Mouse (Mus musculus): ENCODE measurements around the gene Scaf11. TPM values are rescaled to one million over a fixed set of nuclear protein-coding genes. Genes with fewer than 3 reads are reported as not detected.

Scaf11 gene
- polyA plus RNA-seq, 1 experiment from 2014 or later = 95.8 TPM

DNA sequence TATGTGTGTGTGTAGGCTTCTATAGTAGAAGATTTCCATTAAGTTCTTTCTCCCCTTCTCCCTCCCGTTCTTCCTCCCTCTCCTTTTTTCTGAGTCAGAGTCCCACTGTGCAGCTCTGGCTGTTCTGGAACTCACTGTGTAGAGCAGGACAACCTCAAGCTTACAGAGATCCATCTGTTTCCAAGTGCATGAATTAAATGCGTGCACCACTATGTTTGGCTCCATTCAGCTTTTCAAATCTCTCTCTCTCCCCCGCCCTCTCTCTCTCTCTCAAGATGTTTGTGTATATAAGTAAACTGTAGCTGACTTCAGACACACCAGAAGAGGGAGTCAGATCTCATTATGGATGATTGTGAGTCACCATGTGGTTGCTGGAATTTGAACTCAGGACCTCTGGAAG is 20.2 kb upstream of the Scaf11 start:
- Histone ChIP-seq H3K4me3 (replicated peaks) (no peak overlapping the region), H3K9ac (no peak overlapping the region), H3K27me3 (no peaks in the 10 kb centered on the region), H3K9me3 (no peaks in the 10 kb centered on the region), H3K4me2 (no peak overlapping the region), H3K4me1 (no peaks in the 10 kb centered on the region), H3K27ac (no peak overlapping the region), H3K36me3 (replicated peaks) (no peaks in the 10 kb centered on the region)
- 75% methylated on average over 3 of the region's 3 CpGs for WGBS
- no peak for ATAC-seq (ENCODE audit: low FRiP score)

DNA sequence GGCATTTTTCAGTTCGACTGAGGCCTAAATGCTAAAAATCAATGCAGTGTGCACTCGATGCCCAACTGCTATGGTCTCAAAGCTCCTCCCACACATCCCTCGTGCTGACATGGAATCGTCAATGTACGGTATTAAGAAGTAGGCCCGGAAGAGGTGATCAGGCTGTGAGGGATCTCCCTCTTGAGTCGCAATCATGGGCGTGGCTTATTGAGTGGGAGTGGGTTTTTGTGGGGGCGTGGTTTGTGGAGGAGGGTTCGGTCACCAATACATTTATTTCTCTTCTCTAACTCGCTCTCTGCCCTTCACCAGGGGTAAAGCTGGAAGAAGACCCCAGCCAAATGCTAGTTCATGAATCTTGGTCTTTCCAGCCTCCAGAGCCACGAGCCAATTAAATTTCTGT is 17.4 kb upstream of the Scaf11 start:
- no peaks in the 10 kb centered on the region for H3K36me3 ChIP-seq (replicated peaks)
- H3K4me2 ChIP-seq = no peak overlapping the region
- H3K27ac ChIP-seq = no peak overlapping the region
- H3K9ac ChIP-seq = no peak overlapping the region
- no peaks in the 10 kb centered on the region for H3K27me3 ChIP-seq
- WGBS = 86% methylated on average over 12 of the region's 12 CpGs
- H3K4me3 ChIP-seq (replicated peaks) = no peak overlapping the region
- H3K9me3 ChIP-seq = no peaks in the 10 kb centered on the region
- no peak for ATAC-seq (ENCODE audit: low FRiP score)
- H3K4me1 ChIP-seq = no peaks in the 10 kb centered on the region

DNA sequence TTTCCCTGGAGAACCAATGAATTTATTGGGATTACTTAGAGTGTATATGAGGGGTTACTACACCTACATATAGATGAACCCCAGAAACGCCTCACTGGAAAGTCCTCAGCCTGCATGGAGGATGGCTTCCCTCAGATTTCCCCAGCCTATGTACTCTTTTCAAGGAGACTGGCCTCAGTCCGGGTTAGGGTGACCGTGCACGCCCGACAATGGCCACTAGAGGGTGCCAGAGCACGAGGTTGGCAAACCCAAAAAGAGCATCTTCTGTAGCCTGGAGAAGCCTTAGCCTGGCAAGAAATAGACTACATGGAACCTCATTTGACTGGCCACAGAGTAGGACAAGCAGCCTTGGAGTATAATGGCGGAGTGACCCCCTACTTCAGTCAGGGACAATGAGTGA is 15.7 kb upstream of the Scaf11 start:
- H3K36me3 ChIP-seq (replicated peaks) = no peaks in the 10 kb centered on the region
- 7% methylated on average over 7 of the region's 7 CpGs for WGBS
- no peak overlapping the region for H3K9ac ChIP-seq
- H3K4me1 ChIP-seq = no peaks in the 10 kb centered on the region
- H3K9me3 ChIP-seq = no peaks in the 10 kb centered on the region
- no peak overlapping the region for H3K4me2 ChIP-seq
- no peaks in the 10 kb centered on the region for H3K27me3 ChIP-seq
- no peak overlapping the region for H3K27ac ChIP-seq
- peak; percentile 57 for ATAC-seq (ENCODE audit: low FRiP score)
- H3K4me3 ChIP-seq (replicated peaks) = no peak overlapping the region

DNA sequence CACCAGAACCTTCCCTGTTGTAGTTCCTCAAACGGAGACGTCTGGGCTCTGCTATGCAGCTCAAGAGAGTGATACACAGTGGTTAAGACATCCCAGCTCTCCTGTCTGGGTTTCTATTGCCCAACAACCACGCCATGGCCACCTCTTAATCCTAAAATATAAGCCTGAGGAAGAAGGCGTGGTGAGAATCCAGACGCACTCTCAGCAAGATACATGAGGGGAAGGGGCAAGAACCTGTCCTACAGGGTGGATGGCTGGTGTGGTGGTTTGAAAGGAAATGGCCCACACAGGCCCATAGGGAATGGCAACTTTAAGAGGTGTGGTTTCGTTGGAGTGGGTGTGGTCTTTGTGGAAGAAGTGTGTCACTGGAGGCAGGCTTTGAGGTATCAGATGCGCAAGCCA is 14.9 kb upstream of the Scaf11 start:
- H3K27me3 ChIP-seq = no peaks in the 10 kb centered on the region
- H3K4me1 ChIP-seq = no peaks in the 10 kb centered on the region
- H3K4me3 ChIP-seq (replicated peaks) = no peak overlapping the region
- H3K4me2 ChIP-seq = no peak overlapping the region
- no peak overlapping the region for H3K27ac ChIP-seq
- WGBS = 87% methylated on average over 7 of the region's 7 CpGs
- H3K9ac ChIP-seq = no peak overlapping the region
- ATAC-seq (ENCODE audit: low FRiP score) = no peak
- no peaks in the 10 kb centered on the region for H3K9me3 ChIP-seq
- H3K36me3 ChIP-seq (replicated peaks) = no peaks in the 10 kb centered on the region

DNA sequence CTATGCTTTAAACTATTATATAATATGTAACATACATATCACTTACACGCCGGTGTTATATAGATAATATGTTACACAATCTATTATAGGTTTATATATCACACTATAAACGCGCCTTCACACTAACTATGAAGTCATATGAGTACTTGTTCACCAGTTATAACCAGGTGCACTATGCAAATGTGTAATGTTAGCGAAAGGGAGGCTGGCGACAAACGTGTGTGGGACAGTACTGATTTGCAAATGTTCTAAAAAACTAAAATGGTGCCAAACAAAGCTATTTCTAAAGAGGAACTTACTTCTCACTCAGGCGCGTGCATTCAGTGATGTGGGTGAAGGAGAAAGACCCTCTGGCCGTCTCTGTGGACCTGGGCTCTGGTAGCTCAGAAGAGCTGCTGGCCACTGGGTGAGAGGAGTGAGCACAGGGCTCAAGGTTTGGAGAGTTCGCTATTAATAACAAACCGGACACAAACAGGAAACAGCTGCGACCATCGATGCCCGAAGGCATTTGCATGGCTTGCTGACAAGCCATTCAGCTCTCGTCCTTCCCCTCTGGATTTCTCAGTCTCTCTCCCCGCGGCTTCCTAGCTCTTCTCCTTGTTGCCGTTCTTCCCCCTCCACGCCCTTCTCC is 13.8 kb upstream of the Scaf11 start:
- Histone ChIP-seq H3K4me1 (no peaks in the 10 kb centered on the region), H3K4me2 (no peak overlapping the region), H3K36me3 (replicated peaks) (no peaks in the 10 kb centered on the region), H3K9ac (no peak overlapping the region), H3K27ac (no peak overlapping the region), H3K9me3 (no peaks in the 10 kb centered on the region), H3K4me3 (replicated peaks) (no peak overlapping the region), H3K27me3 (no peaks in the 10 kb centered on the region)
- no peak for ATAC-seq (ENCODE audit: low FRiP score)
- 85% methylated on average over 20 of the region's 20 CpGs for WGBS

DNA sequence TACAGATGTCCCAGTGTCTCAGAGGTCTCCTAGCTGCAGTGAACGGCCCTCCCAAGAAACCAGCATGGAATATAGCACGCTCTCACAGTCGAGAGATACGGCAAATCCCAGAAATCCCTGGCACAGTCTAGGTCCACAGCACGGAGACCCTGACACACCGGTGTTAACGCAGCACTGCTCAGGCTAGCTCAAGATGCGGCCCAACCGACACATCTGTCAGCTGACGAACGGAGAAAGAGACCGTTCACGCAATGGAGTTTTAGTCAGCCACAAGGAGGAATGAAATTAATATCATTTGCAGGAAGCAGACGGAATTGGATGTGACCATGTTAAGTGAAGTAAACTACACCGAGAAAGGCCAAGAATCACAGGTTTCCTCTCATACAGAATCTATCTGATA is 13.3 kb upstream of the Scaf11 start:
- no peak overlapping the region for H3K4me3 ChIP-seq (replicated peaks)
- ATAC-seq (ENCODE audit: low FRiP score) = no peak
- H3K9me3 ChIP-seq = no peaks in the 10 kb centered on the region
- no peak overlapping the region for H3K9ac ChIP-seq
- H3K36me3 ChIP-seq (replicated peaks) = no peaks in the 10 kb centered on the region
- no peak overlapping the region for H3K27ac ChIP-seq
- WGBS = 93% methylated on average over 15 of the region's 15 CpGs
- H3K4me1 ChIP-seq = no peaks in the 10 kb centered on the region
- H3K4me2 ChIP-seq = no peak overlapping the region
- H3K27me3 ChIP-seq = no peaks in the 10 kb centered on the region

DNA sequence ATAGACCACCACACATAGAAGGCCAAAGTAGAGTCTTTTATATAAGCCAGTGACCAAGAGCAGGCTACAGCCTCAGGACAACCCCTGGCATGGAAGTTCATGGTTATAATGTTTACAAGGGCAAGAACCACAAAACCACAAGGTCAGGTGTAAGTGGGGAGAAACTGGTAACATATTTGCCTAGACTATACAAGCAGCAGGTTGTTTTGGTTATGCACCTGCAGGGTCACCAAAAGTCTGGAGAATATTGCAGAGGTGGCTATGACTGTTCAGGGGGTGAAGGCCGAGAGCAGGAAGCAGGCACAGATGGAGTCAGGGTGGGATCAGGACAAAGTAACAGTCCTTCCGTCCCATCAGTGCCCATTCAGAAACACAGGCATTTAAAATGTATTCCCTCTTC is 7.7 kb upstream of the Scaf11 start:
- Histone ChIP-seq H3K4me3 (replicated peaks) (no peak overlapping the region), H3K9ac (no peak overlapping the region), H3K27ac (no peak overlapping the region), H3K27me3 (no peaks in the 10 kb centered on the region), H3K4me2 (no peak overlapping the region), H3K9me3 (no peaks in the 10 kb centered on the region), H3K4me1 (no peaks in the 10 kb centered on the region), H3K36me3 (replicated peaks) (no peaks in the 10 kb centered on the region)
- 86% methylated on average over 2 of the region's 2 CpGs for WGBS
- no peak for ATAC-seq (ENCODE audit: low FRiP score)

DNA sequence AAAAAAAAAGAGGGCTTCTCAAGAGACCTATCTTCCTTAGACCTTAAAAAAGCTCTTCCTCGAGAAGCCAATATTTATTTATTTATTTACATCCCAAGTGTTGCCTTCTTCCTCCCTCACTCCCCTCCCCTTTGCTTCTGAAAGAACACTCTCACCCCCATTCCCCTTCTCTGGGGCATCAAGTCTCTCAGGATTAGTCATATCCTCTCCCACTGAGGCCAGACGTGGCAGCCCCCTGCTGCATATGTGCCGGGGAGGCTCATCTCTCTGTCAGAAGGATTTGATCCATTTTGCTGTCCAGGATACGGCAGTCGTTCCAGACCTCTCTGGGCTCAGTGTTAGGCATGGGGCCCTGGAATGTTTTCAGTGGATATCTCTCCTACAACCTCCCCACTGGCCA is 7.2 kb upstream of the Scaf11 start:
- ATAC-seq (ENCODE audit: low FRiP score) = no peak
- 80% methylated on average over 5 of the region's 5 CpGs for WGBS
- no peaks in the 10 kb centered on the region for H3K27me3 ChIP-seq

DNA sequence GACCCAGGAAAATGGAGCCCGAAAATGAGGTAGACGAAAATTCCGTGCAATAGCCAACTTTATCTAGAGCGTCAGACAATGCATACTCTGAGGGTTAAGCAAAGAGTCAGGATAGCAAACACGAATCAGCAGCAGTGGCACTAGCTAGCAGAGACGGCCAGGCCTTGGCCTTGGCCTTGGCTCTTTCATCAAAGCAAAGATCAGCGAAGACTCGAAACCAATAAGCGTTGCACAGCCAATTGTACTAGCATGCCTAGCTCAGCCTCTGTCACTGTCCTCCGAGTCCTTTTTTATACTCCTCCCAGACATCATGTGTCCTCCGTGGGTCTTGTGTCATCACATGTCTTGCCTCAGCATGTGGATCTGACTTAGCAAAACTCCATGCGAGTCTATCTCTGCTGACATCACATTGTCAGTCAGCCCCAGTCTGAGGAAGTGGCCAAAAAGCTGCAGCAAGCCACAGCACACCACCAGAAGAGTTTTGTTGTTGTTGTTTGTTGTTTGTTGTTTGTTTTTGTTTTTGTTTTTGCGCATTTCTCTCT is 5.8 kb upstream of the Scaf11 start:
- Histone ChIP-seq H3K27ac (no peak overlapping the region), H3K36me3 (replicated peaks) (no peaks in the 10 kb centered on the region), H3K4me3 (replicated peaks) (no peak overlapping the region), H3K9me3 (no peaks in the 10 kb centered on the region), H3K4me2 (no peak overlapping the region), H3K4me1 (peaks cover 12% of the 10 kb centered on the region), H3K27me3 (no peaks in the 10 kb centered on the region), H3K9ac (no peak overlapping the region)
- ATAC-seq (ENCODE audit: low FRiP score) = no peak
- 93% methylated on average over 13 of the region's 13 CpGs for WGBS

More for the DNA sequence above, 7.2 kb upstream of the Scaf11 start:
- Histone ChIP-seq H3K36me3 (replicated peaks) (no peaks in the 10 kb centered on the region), H3K27ac (no peak overlapping the region), H3K4me1 (no peaks in the 10 kb centered on the region), H3K4me3 (replicated peaks) (no peak overlapping the region), H3K9me3 (no peaks in the 10 kb centered on the region), H3K9ac (no peak overlapping the region), H3K4me2 (no peak overlapping the region)

DNA sequence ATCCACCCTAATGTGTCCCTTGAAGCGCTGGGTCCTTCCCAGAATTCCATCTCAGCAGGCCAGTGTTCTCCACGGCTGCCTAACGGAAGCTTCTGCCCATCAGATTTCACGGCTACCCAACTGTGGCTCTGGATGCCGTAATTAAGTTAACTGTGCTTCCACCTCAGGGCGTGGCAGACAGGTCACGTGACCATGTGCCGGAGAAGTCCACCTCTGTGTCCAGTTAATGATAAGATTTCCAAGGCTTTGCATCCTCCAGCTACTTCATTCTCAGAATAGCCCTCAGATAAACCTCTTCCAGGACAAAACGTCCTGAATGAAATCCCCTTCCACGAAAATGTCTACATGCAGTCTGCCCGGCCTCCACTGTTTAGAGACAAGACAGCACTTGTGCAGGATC is 4.4 kb upstream of the Scaf11 start:
- Histone ChIP-seq H3K27ac (no peak overlapping the region), H3K4me1 (peaks cover 13% of the 10 kb centered on the region), H3K36me3 (replicated peaks) (no peaks in the 10 kb centered on the region), H3K9me3 (no peaks in the 10 kb centered on the region), H3K4me2 (no peak overlapping the region), H3K4me3 (replicated peaks) (no peak overlapping the region), H3K27me3 (no peaks in the 10 kb centered on the region), H3K9ac (no peak overlapping the region)
- WGBS = 88% methylated on average over 11 of the region's 11 CpGs
- ATAC-seq (ENCODE audit: low FRiP score) = no peak

DNA sequence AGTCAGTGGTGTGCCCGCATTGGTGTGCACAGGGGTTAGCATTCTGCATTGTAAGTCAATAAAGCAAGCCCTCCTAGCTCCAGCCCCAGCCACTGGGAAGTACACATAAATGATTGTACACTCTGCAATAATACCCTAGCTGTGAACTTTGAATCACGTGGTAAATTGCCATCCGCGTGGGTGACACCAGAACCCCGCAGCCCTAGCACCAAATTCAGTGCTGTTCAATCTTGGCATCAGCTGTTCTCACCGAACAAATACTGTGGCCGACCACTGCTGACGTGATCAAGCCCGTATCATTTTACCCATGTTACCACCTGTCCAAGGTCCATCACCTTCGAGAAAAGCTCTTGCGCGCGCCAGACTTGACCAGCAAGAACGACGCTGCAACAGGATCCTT is 3.2 kb upstream of the Scaf11 start:
- Histone ChIP-seq H3K4me3 (replicated peaks) (no peak overlapping the region), H3K4me2 (no peak overlapping the region), H3K4me1 (peaks cover 19% of the 10 kb centered on the region), H3K9me3 (no peaks in the 10 kb centered on the region), H3K27me3 (no peaks in the 10 kb centered on the region), H3K36me3 (replicated peaks) (no peaks in the 10 kb centered on the region), H3K27ac (no peak overlapping the region), H3K9ac (no peak overlapping the region)
- WGBS = 97% methylated on average over 15 of the region's 15 CpGs
- ATAC-seq (ENCODE audit: low FRiP score) = no peak

DNA sequence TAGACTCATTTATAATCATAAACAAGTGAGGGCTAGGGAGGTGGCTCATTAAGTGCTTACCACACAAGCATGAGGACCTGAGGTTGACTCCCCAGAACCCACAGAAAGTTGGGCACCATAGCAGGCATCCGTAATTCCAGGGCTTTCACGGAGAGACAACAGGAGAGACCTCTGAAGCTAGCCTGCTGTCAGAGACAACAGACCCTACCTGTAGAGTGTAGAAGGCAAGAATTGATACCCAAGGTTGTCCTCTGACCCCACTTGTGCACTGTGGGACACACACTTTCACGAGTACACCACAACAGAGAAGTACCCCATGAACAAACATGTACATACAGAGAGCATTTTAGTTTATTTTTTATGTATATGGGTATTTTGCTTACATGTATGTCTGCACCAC is 2.0 kb upstream of the Scaf11 start:
- Histone ChIP-seq H3K27ac (no peak overlapping the region), H3K27me3 (no peaks in the 10 kb centered on the region), H3K9me3 (no peaks in the 10 kb centered on the region), H3K4me1 (peaks cover 26% of the 10 kb centered on the region), H3K4me3 (replicated peaks) (no peak overlapping the region), H3K36me3 (replicated peaks) (no peaks in the 10 kb centered on the region), H3K4me2 (no peak overlapping the region), H3K9ac (no peak overlapping the region)
- 90% methylated on average over 3 of the region's 3 CpGs for WGBS
- ATAC-seq (ENCODE audit: low FRiP score) = no peak
